Mouse (Mus musculus): Measurements from ENCODE around the gene Tcp11.

GRCm38 (mm10) chr17:28123627-28124026 lies 43.2 kb upstream of the Tcp11 start:
- TF ChIP-seq CTCF (IDR thresholded peaks at IDR 0.05; ENCODE audit: extremely low read depth, insufficient read length, insufficient replicate concordance, low read depth, low read length) (no peak), POLR2A (IDR thresholded peaks at IDR 0.05; ENCODE audit: low read depth, low read length) (no peak)

Measured in small intestine, adult 2 months (tissue).